Mouse (Mus musculus) C2C12 (cell line): Measurements from ENCODE around the gene Casp4. TPM values are rescaled to one million over a fixed set of nuclear protein-coding genes. Genes with fewer than 3 reads are reported as not detected.

Source experiments
- H3K27me3 ChIP-seq: one replicate; pipeline ENCODE4 v1.6.1; 2011; ENCODE audit not compliant: control insufficient read depth, insufficient read depth, insufficient read length
- H3K36me3 ChIP-seq: one replicate; pipeline ENCODE4 v1.6.1; 2011; ENCODE audit not compliant: control insufficient read depth, insufficient read depth
- H3K4me3 ChIP-seq: one replicate; pipeline ENCODE4 v1.5.1; 2011; ENCODE audit warnings: mild to moderate bottlenecking, control low read depth; ENCODE audit not compliant: poor library complexity, insufficient read depth, severe bottlenecking
- H3K79me2 ChIP-seq: one replicate; pipeline ENCODE4 v1.6.1; 2011; ENCODE audit not compliant: control insufficient read depth, insufficient read depth
- H3K79me3 ChIP-seq: one replicate; pipeline ENCODE4 v1.6.1; 2011; ENCODE audit warnings: low read depth, control low read depth
- H3ac ChIP-seq: one replicate; pipeline ENCODE3; 2011; ENCODE audit warnings: low read depth; ENCODE audit not compliant: control insufficient read depth, insufficient read length
- CEBPB ChIP-seq: IDR thresholded peaks from one replicate; pipeline ENCODE4 v1.6.1; 2011; ENCODE audit warnings: low read depth, mild to moderate bottlenecking, control low read depth, moderate library complexity
- CTCF ChIP-seq: IDR thresholded peaks from one replicate; pipeline ENCODE4 v1.5.1; 2011; ENCODE audit not compliant: control insufficient read depth, insufficient read depth, insufficient read length
- FOSL1 ChIP-seq: IDR thresholded peaks from one replicate; pipeline ENCODE4 v1.8.0; 2011; ENCODE audit warnings: mild to moderate bottlenecking, low read length; ENCODE audit not compliant: poor library complexity, insufficient read depth, severe bottlenecking
- MAX ChIP-seq: IDR thresholded peaks from one replicate; pipeline ENCODE4 v1.6.1; 2011; ENCODE audit warnings: mild to moderate bottlenecking, control low read depth
- MYOD1 ChIP-seq: IDR thresholded peaks from one replicate; pipeline ENCODE4 v1.6.1; 2011; ENCODE audit warnings: low read depth; ENCODE audit not compliant: control insufficient read depth, insufficient read length
- MYOG ChIP-seq: IDR thresholded peaks from one replicate; pipeline ENCODE4 v1.6.1; 2011; ENCODE audit not compliant: control insufficient read depth, insufficient read length; ENCODE audit errors: extremely low read depth
- USF1 ChIP-seq: IDR thresholded peaks from one replicate; pipeline ENCODE4 v1.6.1; 2011; ENCODE audit warnings: low read depth, mild to moderate bottlenecking, control low read depth, moderate library complexity
- polyA plus RNA-seq: library from polyadenylated mRNA; unstranded; fragments of >200 nt; fragmentation: generic; extraction: Trizol; gene quantifications from one replicate; pipeline ENCODE4 v1.2.1, GENCODE M21; 2012; ENCODE audit warnings: missing spikeins

Casp4 gene
- polyA plus RNA-seq, 1 experiment: 0.50 TPM

- no peak overlapping the region for H3ac ChIP-seq
- H3K79me2 ChIP-seq: no peaks in the 10 kb centered on the region
- no peaks in the 10 kb centered on the region for H3K27me3 ChIP-seq
- H3K36me3 ChIP-seq: no peaks in the 10 kb centered on the region
- H3K79me3 ChIP-seq: no peaks in the 10 kb centered on the region
- H3K4me3 ChIP-seq: no peak overlapping the region
- TF ChIP-seq CTCF: no peak
- no peak for TF ChIP-seq MAX
- no peak for TF ChIP-seq MYOG
- TF ChIP-seq MYOD1: no peak
- TF ChIP-seq CEBPB: no peak
- no peak for TF ChIP-seq USF1
- TF ChIP-seq FOSL1: no peak
These were observed 38.8 kb downstream of the Casp4 start for GRCm38 (mm10) chr9:5347381-5347780.

- no peaks in the 10 kb centered on the region for H3K27me3 ChIP-seq
- H3K79me3 ChIP-seq: no peaks in the 10 kb centered on the region
- no peak overlapping the region for H3ac ChIP-seq
- H3K4me3 ChIP-seq: no peak overlapping the region
- TF ChIP-seq MYOG (no peak), CTCF (no peak), FOSL1 (no peak), CEBPB (no peak), MAX (no peak), MYOD1 (no peak), USF1 (no peak)
- no peaks in the 10 kb centered on the region for H3K36me3 ChIP-seq
- H3K79me2 ChIP-seq: no peaks in the 10 kb centered on the region
These were observed 45.0 kb downstream of the Casp4 start for GRCm38 (mm10) chr9:5353673-5354072.

DNA sequence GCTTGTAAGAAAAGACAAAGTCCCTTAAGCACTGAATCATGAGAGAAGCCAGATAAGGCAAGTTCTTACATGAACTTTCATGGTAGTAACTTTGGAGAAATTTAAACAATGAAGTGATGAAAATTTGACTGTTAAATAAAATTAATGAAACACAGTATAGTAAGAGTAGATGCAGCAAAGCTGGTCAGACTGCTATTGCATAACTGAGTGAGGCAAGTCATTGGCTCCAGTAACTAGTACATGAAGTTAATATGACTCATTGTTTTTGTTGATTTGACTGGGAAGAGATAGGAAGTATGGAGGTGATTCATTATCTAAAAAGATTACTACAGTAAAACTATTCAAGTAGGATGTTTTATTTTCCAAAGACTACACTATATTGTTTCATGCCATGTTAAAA, 48.2 kb downstream of the Casp4 start:
- Histone ChIP-seq H3K79me3 (no peaks in the 10 kb centered on the region), H3K79me2 (no peaks in the 10 kb centered on the region), H3K27me3 (no peaks in the 10 kb centered on the region), H3ac (no peak overlapping the region), H3K36me3 (no peaks in the 10 kb centered on the region), H3K4me3 (no peak overlapping the region)
- TF ChIP-seq CEBPB (peak; percentile 71), FOSL1 (no peak)

Other genes starting within 250 kb of the Casp4 start
- gene Casp1, start 10.3 kb upstream of the Casp4 start, polyA plus RNA-seq: 0.23 TPM
- gene Casp12, start 36.6 kb downstream of the Casp4 start, polyA plus RNA-seq: 3.0 TPM